Mouse (Mus musculus): ENCODE data around the gene Adarb2.

DNA sequence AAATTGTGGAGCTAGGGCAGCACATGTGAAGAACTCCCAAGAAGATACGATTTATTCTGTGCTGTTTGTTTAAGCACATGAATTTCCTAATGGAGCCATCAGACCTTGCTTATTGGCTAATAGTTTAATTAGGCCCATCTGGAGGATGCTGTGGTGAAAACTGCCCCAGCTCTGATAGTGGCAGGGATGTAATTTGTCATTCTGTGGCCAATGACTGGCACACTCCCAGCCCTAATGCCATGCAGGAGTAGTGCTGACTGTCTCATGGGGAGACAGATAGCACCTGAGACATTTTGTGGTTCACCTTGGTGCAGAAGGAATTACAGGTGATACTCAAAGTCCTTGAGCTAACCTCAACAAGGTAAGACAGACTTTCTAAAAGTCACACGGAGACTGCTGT is 80.5 kb downstream of the Adarb2 start:
- TF ChIP-seq CTCF (conservative IDR thresholded peaks at IDR 0.05; ENCODE audit: insufficient read depth, insufficient read length, low read depth, low read length) (no peak), POLR2A (IDR thresholded peaks at IDR 0.05; ENCODE audit: low read depth, low read length) (no peak)
